Mouse (Mus musculus) stomach, embryonic 14.5 days (tissue): ENCODE measurements around the gene Krtcap3. TPM values are rescaled to one million over a fixed set of nuclear protein-coding genes. Genes with fewer than 3 reads are reported as not detected.

Experiments used
- ATAC-seq: fragments of 200-750 bp; cut with Nextera tagmentation; 2 replicates; pipeline ENCODE4 v1.8.0; 2017; ENCODE audit warnings: low read depth, moderate TSS enrichment; ENCODE audit not compliant: insufficient number of reproducible peaks, insufficient read depth, low FRiP score
- H3K27ac ChIP-seq: fragments of 300-500 bp; sonication (generic); 2 replicates; pipeline ENCODE4 v1.5.1; 2014; ENCODE audit warnings: mild to moderate bottlenecking, low read length, moderate library complexity, mixed read lengths
- H3K27me3 ChIP-seq: fragments of 300-500 bp; sonication (generic); 2 replicates; pipeline ENCODE4 v1.6.1; 2014; ENCODE audit warnings: low read length, control low read depth, mixed read lengths; ENCODE audit not compliant: control insufficient read depth, insufficient read depth
- H3K36me3 ChIP-seq: fragments of 300-500 bp; sonication (generic); 2 replicates; pipeline ENCODE4 v1.6.1; 2014; ENCODE audit warnings: mild to moderate bottlenecking, control low read depth, low read length, moderate library complexity, mixed read lengths; ENCODE audit not compliant: control insufficient read depth, insufficient read depth
- H3K4me1 ChIP-seq: fragments of 300-500 bp; sonication (generic); 2 replicates; pipeline ENCODE4 v1.6.1; 2014; ENCODE audit warnings: low read length, control low read depth, mixed read lengths; ENCODE audit not compliant: control insufficient read depth, insufficient read depth
- H3K4me2 ChIP-seq: fragments of 300-500 bp; sonication (generic); replicated peaks from 2 replicates; pipeline ENCODE4 v1.6.1; 2014; ENCODE audit warnings: low read depth, low read length, control low read depth
- H3K4me3 ChIP-seq: fragments of 300-500 bp; sonication (generic); 2 replicates; pipeline ENCODE4 v1.5.1; 2014; ENCODE audit warnings: low read depth, low read length, control low read depth
- H3K9ac ChIP-seq: fragments of 300-500 bp; sonication (generic); replicated peaks from 2 replicates; pipeline ENCODE4 v1.6.1; 2014; ENCODE audit warnings: low read depth, mild to moderate bottlenecking, control low read depth, low read length, moderate library complexity, mixed read lengths
- H3K9me3 ChIP-seq: fragments of 300-500 bp; sonication (generic); 2 replicates; pipeline ENCODE4 v1.6.1; 2016; ENCODE audit warnings: low read depth, low read length, control low read depth; ENCODE audit not compliant: control insufficient read depth
- WGBS: fragments of 180-500 bp; shearing (Covaris S2); extraction: QIAGEN DNeasy Blood & Tissue Kit; methylation state at CpG from one replicate; pipeline ENCODE4 v1.1.7; 2014; 5-methylcytosine and 5-hydroxymethylcytosine counted together
- polyA plus RNA-seq: library from polyadenylated mRNA; unstranded; fragments of >200 nt; fragmentation: Nextera tagmentation; extraction: Ambion mirVana; gene quantifications from 2 replicates; pipeline ENCODE4 v1.2.1, GENCODE M21; 2014

Krtcap3 gene
- polyA plus RNA-seq, 1 experiment from 2014 or later = 63.6 TPM

DNA sequence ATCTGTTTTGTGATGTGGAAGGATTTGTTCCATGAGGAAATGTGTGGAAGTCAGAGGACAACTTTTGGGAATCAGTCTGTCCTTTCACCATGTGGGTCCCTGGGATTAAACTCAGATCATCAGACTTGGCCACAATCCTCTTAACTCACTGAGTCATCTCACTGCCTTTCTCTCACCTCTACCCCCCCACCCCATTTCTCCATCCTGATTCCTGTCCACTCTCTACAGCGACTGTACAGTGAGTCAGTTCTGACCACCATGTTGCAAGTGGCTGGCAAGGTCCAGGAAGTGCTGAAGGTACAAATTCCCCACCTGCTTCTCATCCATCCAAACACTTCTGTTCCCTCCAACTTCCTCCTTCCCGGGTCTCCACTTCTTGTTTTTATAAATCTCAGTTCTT lies 47.0 kb downstream of the Krtcap3 start:
- H3K4me1 ChIP-seq = peaks cover 5% of the 10 kb centered on the region; the same call in 1 of the 2 replicates
- H3K27me3 ChIP-seq = no peaks in the 10 kb centered on the region
- peaks cover 4% of the 10 kb centered on the region; the same call in 1 of the 2 replicates for H3K36me3 ChIP-seq
- no peak for ATAC-seq
- H3K4me2 ChIP-seq = no peak overlapping the region
- no peak overlapping the region for H3K27ac ChIP-seq
- 47% methylated on average over 2 of the region's 2 CpGs for WGBS
- H3K9me3 ChIP-seq = no peaks in the 10 kb centered on the region
- H3K4me3 ChIP-seq = no peak overlapping the region
- H3K9ac ChIP-seq = no peak overlapping the region

- H3K27ac ChIP-seq = no peak overlapping the region
- WGBS = 76% methylated on average over 7 of the region's 8 CpGs
- no peak for ATAC-seq
- H3K9me3 ChIP-seq = no peaks in the 10 kb centered on the region
- H3K9ac ChIP-seq = no peak overlapping the region
- no peaks in the 10 kb centered on the region for H3K36me3 ChIP-seq
- no peak overlapping the region for H3K4me2 ChIP-seq
- H3K4me1 ChIP-seq = no peaks in the 10 kb centered on the region
- no peaks in the 10 kb centered on the region for H3K27me3 ChIP-seq
- no peak overlapping the region for H3K4me3 ChIP-seq
Measured at GRCm38 (mm10) chr5:31301866-31302265, 50.4 kb downstream of the Krtcap3 start.

Other genes starting within 250 kb of the Krtcap3 start
- 173 and 186 TPM in 2 replicates for gene Atraid, start 203.4 kb upstream of the Krtcap3 start, polyA plus RNA-seq
- gene Slc5a6, start 202.8 kb upstream of the Krtcap3 start, polyA plus RNA-seq = 9.2 and 9.7 TPM in 2 replicates
- gene Cad, start 196.9 kb upstream of the Krtcap3 start, polyA plus RNA-seq = 21.7 and 26.3 TPM in 2 replicates
- not detected in 2 replicates for gene Dnajc5g, start 145.4 kb upstream of the Krtcap3 start, polyA plus RNA-seq
- gene Slc30a3, start 143.5 kb upstream of the Krtcap3 start, polyA plus RNA-seq = 0.30 and 0.52 TPM in 2 replicates
- gene Trim54, start 135.0 kb upstream of the Krtcap3 start, polyA plus RNA-seq = not detected in 2 replicates
- not detected in 2 replicates for gene Ucn, start 112.9 kb upstream of the Krtcap3 start, polyA plus RNA-seq
- 69.8 and 72.3 TPM in 2 replicates for gene Mpv17, start 97.4 kb upstream of the Krtcap3 start, polyA plus RNA-seq
- gene Gm29609, start 71.8 kb upstream of the Krtcap3 start, polyA plus RNA-seq = 1.1 and 1.8 TPM in 2 replicates
- 63.2 and 77.7 TPM in 2 replicates for gene Gtf3c2, start 71.5 kb upstream of the Krtcap3 start, polyA plus RNA-seq
- 123 and 125 TPM in 2 replicates for gene Snx17, start 58.5 kb upstream of the Krtcap3 start, polyA plus RNA-seq
- gene Eif2b4, start 58.3 kb upstream of the Krtcap3 start, polyA plus RNA-seq = 52.5 and 60.2 TPM in 2 replicates
- gene Zfp513, start 49.4 kb upstream of the Krtcap3 start, polyA plus RNA-seq = 5.1 and 5.6 TPM in 2 replicates
- gene Ppm1g, start 31.0 kb upstream of the Krtcap3 start, polyA plus RNA-seq = 108 and 112 TPM in 2 replicates
- gene Nrbp1, start 10.8 kb upstream of the Krtcap3 start, polyA plus RNA-seq = 168 and 169 TPM in 2 replicates
- 0.51 and 1.0 TPM in 2 replicates for gene Gm9970, start 10.5 kb upstream of the Krtcap3 start, polyA plus RNA-seq
- gene Ift172, start 39.4 kb downstream of the Krtcap3 start, polyA plus RNA-seq = 35.5 and 41.4 TPM in 2 replicates
- 44.4 and 46.0 TPM in 2 replicates for gene Fndc4, start 44.4 kb downstream of the Krtcap3 start, polyA plus RNA-seq
- gene Gckr, start 45.8 kb downstream of the Krtcap3 start, polyA plus RNA-seq = 0.32 TPM in 1 of 2 replicates, not detected in the other
- 51.8 and 55.5 TPM in 2 replicates for gene Zfp512, start 200.7 kb downstream of the Krtcap3 start, polyA plus RNA-seq
- not detected in 2 replicates for gene 4930548H24Rik, start 234.0 kb downstream of the Krtcap3 start, polyA plus RNA-seq
- 54.2 and 66.3 TPM in 2 replicates for gene Gpn1, start 243.1 kb downstream of the Krtcap3 start, polyA plus RNA-seq